Mouse (Mus musculus): ENCODE results near the gene Gm21627. TPM values are rescaled to one million over a fixed set of nuclear protein-coding genes. Genes with fewer than 3 reads are reported as not detected.
"Not testable (repeated sequence)": the region's sequence is repeated elsewhere in the genome, so short reads cannot be mapped to it uniquely, and the experiment has no call there.

Gene Gm21627
- polyA plus RNA-seq (2014; fragmentation: Nextera tagmentation; extraction: Ambion mirVana), result not detected in 2 replicates

- not testable (repeated sequence) for H3K4me1 ChIP-seq (ENCODE audit: control insufficient read depth, insufficient read depth, low read length); H3K27ac ChIP-seq (ENCODE audit: low read depth, low read length); H3K4me2 ChIP-seq (replicated peaks; ENCODE audit: low read depth, low read length); H3K9me3 ChIP-seq (ENCODE audit: control insufficient read depth, low read length); H3K9ac ChIP-seq (ENCODE audit: low read depth, low read length); H3K4me3 ChIP-seq (ENCODE audit: low read length); H3K36me3 ChIP-seq (ENCODE audit: control insufficient read depth, insufficient read depth, low read length); H3K27me3 ChIP-seq (ENCODE audit: control insufficient read depth, insufficient read depth, low read length); ATAC-seq (ENCODE audit: low FRiP score, low TSS enrichment)
- no CpG with 5 or more reads among the region's 6 CpGs for WGBS
Observed at GRCm38 (mm10) chrY:63228127-63228526, at the start of gene Gm21627. Gene Gm21627, plus strand, starts transcription at chrY:63228427.

All from kidney, embryonic 14.5 days (tissue).